Comparison of ENCODE assay signal across 13 mouse cellular contexts in genomic region chr8:19293060-19293459, GRCm38 (mm10). TPM values are rescaled to one million over a fixed set of nuclear protein-coding genes. Genes with fewer than 3 reads are reported as not detected.
"Had no signal": no experiment of that assay in that cellular context is flagged by ENCODE, and none has a peak within 500 bp of the region (broad histone marks: within the 10 kb centered on the region; RNA-seq: fewer than 3 reads in every experiment).

TSS of gene Defb3 (plus strand) at chr8:19293360.

RNA-seq across cellular contexts. Expression of gene Defb3, which starts in this region (rescaled TPM):
- total RNA-seq: neutrophil, adult 5-6 weeks had no signal
- polyA plus RNA-seq: neural tube, embryonic 12.5 days; neural tube, embryonic 13.5 days; neural tube, embryonic 14.5 days; neural tube, embryonic 15.5 days; small intestine, adult 2 months; spleen, adult 2 months; stomach, embryonic 14.5 days; stomach, embryonic 15.5 days; stomach, embryonic 16.5 days; testis, adult 2 months; thymus, adult 2 months; urinary bladder, adult 2 months had no signal
